Mouse (Mus musculus): Measurements from ENCODE around the gene Ddx31.

GRCm38 (mm10) chr2:28797490-28798106 is 42.6 kb upstream of the Ddx31 start:
- TF ChIP-seq CTCF (IDR thresholded peaks at IDR 0.05; ENCODE audit: low read depth) (no peak), EP300 (IDR thresholded peaks at IDR 0.05; ENCODE audit: low read depth) (no peak)
